Mouse (Mus musculus) kidney, postnatal 4 days (tissue): ENCODE results near the gene Tep1.
A peak's percentile ranks its signal among the peaks of the same experiment; 100 is the strongest.
"Not testable (repeated sequence)": the region's sequence is repeated elsewhere in the genome, so short reads cannot be mapped to it uniquely, and the experiment has no call there.

Experiments
- DNase-seq, 2 experiments: peaks; one replicate each; pipeline ENCODE4 v3.0.0; 2021; ENCODE audit warnings: mixed read lengths in 2 of 2

Tep1 gene

GRCm38 (mm10) chr14:50868211-50868610 is 2.1 kb downstream of the Tep1 start:
- no peak for DNase-seq

GRCm38 (mm10) chr14:50866966-50867365 is 3.4 kb downstream of the Tep1 start:
- no peak for DNase-seq

DNA sequence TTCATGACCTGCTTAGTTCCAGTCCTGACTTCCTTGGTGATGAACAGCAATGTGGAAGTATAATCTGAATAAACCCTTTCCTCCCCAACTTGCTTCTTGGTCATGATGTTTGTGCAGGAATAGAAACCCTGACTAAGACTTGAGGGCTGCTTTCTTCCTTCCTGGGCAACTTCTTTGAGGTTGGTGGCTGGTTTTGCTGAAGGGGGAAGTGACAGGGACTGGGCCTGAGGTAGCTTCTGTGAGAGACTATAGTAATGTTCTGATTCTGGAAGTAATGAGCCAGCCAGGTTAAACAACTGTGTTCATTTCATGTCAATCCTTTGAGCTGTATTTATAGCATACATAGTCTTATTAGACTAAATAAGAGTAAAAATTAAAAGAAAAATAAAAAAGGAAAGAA is 5.4 kb downstream of the Tep1 start:
- DNase-seq = not testable (repeated sequence)

DNA sequence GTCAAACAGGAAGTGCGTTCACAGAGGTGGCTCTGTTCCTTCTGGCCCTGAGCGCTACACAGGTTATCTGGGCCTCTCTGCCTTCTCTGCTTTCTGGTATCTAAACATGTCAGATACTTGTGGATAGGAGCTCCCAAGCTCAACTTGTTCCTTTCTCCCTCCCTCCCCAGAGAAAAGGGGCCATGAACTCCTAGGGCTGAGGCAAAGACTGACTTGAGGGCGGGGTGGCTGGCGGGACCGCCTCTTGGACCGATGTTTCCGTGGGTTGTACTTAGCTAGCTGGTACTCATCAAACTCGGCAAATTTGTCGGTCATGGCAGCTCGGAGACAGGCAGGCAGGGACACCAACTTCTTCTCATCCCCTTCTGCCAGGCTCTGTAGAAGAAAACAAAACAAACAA is 7.7 kb downstream of the Tep1 start:
- no peak for DNase-seq

- DNase-seq = no peak
Measured at GRCm38 (mm10) chr14:50855788-50856187, 14.6 kb downstream of the Tep1 start.

GRCm38 (mm10) chr14:50837236-50837635 is 33.1 kb downstream of the Tep1 start:
- DNase-seq = peak; percentile 56 to 63

DNA sequence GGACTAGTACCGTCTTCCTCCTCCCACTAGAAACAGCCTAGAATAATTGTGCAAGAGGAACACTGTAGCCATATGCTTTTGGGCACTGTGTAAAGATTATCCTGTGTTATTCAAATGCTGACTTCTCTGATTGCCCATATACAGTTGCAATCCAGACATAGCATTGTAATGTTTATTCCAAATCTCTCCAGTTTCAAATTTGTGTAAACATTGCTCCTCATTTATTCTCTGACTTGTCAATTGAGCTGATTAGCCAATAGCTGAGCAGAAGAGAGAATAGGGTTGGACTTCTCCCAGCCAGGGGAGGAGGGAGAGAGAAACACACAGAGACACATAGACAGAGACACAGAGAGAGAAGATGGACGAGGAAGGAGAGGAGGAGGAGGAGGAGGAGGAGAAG is 35.9 kb downstream of the Tep1 start:
- DNase-seq = no peak

GRCm38 (mm10) chr14:50833964-50834363 is 36.4 kb downstream of the Tep1 start:
- peak in 1 of 2 experiments; percentile 8 for DNase-seq

GRCm38 (mm10) chr14:50829878-50830277 is 40.5 kb downstream of the Tep1 start:
- no peak for DNase-seq

DNA sequence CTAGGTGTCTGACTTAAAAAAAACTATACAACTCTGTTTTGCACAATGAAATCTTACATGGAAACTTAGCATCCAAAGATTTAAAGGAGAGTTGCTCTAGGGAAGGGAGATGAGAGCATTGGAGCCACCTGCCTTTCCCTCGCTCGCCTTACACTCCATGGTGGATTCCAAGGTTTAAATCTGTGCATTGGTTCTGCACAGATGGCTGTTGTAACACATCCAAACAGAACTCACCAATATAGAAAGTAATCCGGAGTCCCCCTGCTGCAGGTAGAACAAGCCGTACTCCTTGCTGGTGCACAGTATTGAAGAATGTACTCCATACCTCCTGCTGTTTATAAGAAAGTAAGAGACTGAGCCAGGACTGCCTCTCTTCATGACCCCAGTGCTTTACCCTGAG is 43.8 kb downstream of the Tep1 start:
- no peak for DNase-seq

GRCm38 (mm10) chr14:50824219-50824618 is 46.1 kb downstream of the Tep1 start:
- no peak for DNase-seq

DNA sequence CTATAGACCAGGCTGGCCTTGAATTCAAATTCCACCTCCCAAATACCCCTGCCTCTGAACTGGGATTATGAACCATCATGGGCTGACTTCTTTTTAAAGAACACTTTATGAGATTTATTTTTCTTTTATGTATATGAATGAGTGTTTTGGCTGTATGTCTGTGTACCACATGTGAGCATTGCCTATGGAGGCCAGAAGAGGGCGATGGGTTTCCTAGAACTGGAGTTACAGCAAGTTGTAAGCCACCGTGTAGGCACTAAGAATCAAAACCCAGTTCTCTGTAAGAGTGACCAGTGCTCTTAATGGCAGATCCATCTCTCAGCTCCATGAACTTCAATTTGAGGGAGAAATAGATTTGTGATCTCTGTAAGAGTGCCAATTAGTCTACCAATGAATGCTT is 47.1 kb downstream of the Tep1 start:
- no peak for DNase-seq

GRCm38 (mm10) chr14:50813060-50813459 is 57.3 kb downstream of the Tep1 start:
- DNase-seq = no peak

DNA sequence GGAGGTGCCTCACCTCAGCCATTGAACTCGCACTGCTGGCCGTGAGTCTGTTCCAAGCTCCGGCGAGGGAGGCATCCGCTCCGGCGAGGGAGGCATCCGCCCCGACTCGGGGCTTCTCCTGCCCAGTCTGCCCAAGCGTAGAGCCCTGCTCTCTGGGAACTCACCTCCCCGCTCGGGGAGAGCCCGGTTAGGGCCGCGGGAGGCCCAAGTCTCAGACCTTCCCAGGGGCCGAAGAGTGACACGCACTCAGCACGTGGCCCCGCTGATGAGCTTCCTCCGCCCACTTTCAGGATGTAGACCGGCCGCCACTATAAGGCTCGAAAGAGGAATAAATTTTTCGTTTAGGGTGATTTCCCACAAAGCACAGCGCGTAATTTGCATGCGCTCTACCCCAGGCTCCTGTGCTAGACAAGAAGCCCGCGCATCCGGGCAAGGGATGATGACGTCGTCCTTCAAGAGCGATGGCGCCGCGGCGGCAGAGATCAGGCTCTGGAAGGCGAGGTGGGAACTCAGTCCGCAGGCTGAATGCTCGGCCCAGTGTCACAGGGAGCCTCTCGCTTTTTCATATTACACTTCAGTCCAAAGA is 62.8 kb downstream of the Tep1 start, which contains the start of the genes Ccnb1ip1 and Parp2:
TSS of gene Ccnb1ip1 (minus strand) at position 246 of the 586 bp plus-strand sequence.
TSS of gene Parp2 (plus strand) at position 355 of the 586 bp plus-strand sequence.
- DNase-seq = peak; percentile 94 to 96

- not testable (repeated sequence) for DNase-seq
Measured at GRCm38 (mm10) chr14:50806469-50806868, 63.9 kb downstream of the Tep1 start.

GRCm38 (mm10) chr14:50804683-50805082 is 65.7 kb downstream of the Tep1 start:
- no peak for DNase-seq

GRCm38 (mm10) chr14:50802843-50803562 is 67.4 kb downstream of the Tep1 start:
- peak in 1 of 2 experiments; percentile 12 for DNase-seq

DNA sequence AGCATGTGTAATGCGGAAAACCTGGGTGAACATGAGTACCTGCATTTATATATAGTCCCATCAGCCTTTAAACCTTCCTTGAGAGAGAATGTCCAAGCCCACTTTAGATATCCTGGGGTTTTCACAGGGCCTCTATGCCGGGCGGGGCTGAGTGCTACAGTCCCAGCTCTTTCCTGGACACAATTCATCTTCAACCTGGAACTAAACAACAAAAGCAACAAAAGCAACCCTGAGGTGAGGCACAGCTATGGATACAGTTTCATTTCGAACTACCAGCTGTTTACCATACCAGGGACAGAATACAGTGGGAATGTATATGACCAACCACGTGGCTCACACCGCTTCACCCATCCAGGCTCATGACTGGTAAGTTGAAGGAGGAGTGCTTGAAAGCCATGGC is 67.9 kb downstream of the Tep1 start:
- no peak for DNase-seq

- peak; percentile 26 to 50 for DNase-seq
Measured at GRCm38 (mm10) chr14:50799502-50800259, 70.7 kb downstream of the Tep1 start.

DNA sequence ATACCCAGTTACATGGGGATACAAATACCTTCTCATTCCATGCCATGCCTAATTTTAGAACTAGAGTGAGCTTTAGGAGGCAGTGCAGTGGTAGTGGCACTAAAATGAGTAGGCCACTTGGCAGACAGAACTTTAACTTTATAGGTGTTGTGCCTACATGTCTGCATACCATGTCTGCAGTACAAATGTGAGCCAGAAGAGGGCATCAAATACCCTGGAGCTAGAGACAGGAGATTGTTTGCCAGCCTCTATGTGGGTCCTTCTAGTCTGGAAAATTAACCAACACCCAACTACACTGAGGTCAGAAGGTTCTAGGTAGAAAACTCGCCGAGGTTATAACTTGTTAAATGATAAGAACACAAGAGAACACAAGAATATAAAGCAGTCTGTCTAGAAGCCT is 71.8 kb downstream of the Tep1 start:
- DNase-seq = peak in 1 of 2 experiments; percentile 17

GRCm38 (mm10) chr14:50796464-50796863 is 73.9 kb downstream of the Tep1 start:
- DNase-seq = no peak

GRCm38 (mm10) chr14:50795965-50796364 is 74.4 kb downstream of the Tep1 start:
- DNase-seq = no peak

- DNase-seq = no peak
Measured at GRCm38 (mm10) chr14:50795261-50795935, 75.0 kb downstream of the Tep1 start.
